ENCODE assay signal across 24 mouse cellular contexts in genomic region chr8:90897343-90897742, GRCm38 (mm10).
"Had no signal": no experiment of that assay in that cellular context is flagged by ENCODE, and none has a peak within 500 bp of the region (broad histone marks: within the 10 kb centered on the region; RNA-seq: fewer than 3 reads in every experiment).

No protein-coding gene starts in this region.

- H3K27ac ChIP-seq: heart, adult 2 months; heart, embryonic 13.5 days; heart, embryonic 15.5 days; intestine, embryonic 15.5 days; layer of hippocampus, adult 2 months; left cerebral cortex, adult 2 months; limb, embryonic 12.5 days; limb, embryonic 15.5 days; liver, embryonic 12.5 days; liver, embryonic 14.5 days had no signal

- DNase-seq: gastrocnemius, postnatal 14 days; gastrocnemius, postnatal 36 days; heart, adult 2 months; heart, postnatal 4 days; kidney, adult 18-20 months; kidney, adult 8-10 months; kidney, postnatal 10 days; kidney, postnatal 25 days; kidney, postnatal 4 days; left cerebral cortex, postnatal 4 days had no signal

- H3K4me2 ChIP-seq: heart, embryonic 11.5 days; heart, embryonic 13.5 days; heart, embryonic 15.5 days; hindbrain, embryonic 13.5 days; intestine, embryonic 15.5 days; limb, embryonic 12.5 days; limb, embryonic 15.5 days; liver, embryonic 12.5 days had no signal

- H3K9ac ChIP-seq: heart, embryonic 13.5 days; heart, embryonic 15.5 days; hindbrain, embryonic 13.5 days; intestine, embryonic 15.5 days; limb, embryonic 12.5 days; limb, embryonic 15.5 days; liver, embryonic 12.5 days; liver, embryonic 14.5 days had no signal

- H3K9me3 ChIP-seq: heart, embryonic 13.5 days; heart, embryonic 15.5 days; hindbrain, embryonic 13.5 days; intestine, embryonic 15.5 days; limb, embryonic 12.5 days; limb, embryonic 15.5 days; liver, embryonic 12.5 days had no signal

- ATAC-seq: hindbrain, embryonic 16.5 days; inflammation-experienced regulatory T-cells, adult 6 months; intestine, embryonic 15.5 days; intestine, postnatal 0 days; liver, embryonic 12.5 days had no signal

- H3K36me3 ChIP-seq: heart, embryonic 13.5 days; heart, embryonic 15.5 days; hindbrain, embryonic 13.5 days; intestine, embryonic 15.5 days; liver, embryonic 12.5 days had no signal

- H3K27me3 ChIP-seq: heart, embryonic 13.5 days; heart, embryonic 15.5 days; hindbrain, embryonic 13.5 days; intestine, embryonic 15.5 days; limb, embryonic 12.5 days; limb, embryonic 15.5 days; liver, embryonic 12.5 days had no signal

- H3K4me3 ChIP-seq: heart, adult 2 months; heart, embryonic 13.5 days; heart, embryonic 15.5 days; hindbrain, embryonic 13.5 days; intestine, embryonic 15.5 days; layer of hippocampus, adult 2 months; left cerebral cortex, adult 2 months; limb, embryonic 12.5 days; limb, embryonic 15.5 days; liver, embryonic 12.5 days had no signal
